Mouse (Mus musculus): ENCODE data around the gene Adtrp. TPM values are rescaled to one million over a fixed set of nuclear protein-coding genes. Genes with fewer than 3 reads are reported as not detected.

Adtrp gene
- polyA plus RNA-seq, 1 experiment from 2014 or later, result 0.68 TPM

DNA sequence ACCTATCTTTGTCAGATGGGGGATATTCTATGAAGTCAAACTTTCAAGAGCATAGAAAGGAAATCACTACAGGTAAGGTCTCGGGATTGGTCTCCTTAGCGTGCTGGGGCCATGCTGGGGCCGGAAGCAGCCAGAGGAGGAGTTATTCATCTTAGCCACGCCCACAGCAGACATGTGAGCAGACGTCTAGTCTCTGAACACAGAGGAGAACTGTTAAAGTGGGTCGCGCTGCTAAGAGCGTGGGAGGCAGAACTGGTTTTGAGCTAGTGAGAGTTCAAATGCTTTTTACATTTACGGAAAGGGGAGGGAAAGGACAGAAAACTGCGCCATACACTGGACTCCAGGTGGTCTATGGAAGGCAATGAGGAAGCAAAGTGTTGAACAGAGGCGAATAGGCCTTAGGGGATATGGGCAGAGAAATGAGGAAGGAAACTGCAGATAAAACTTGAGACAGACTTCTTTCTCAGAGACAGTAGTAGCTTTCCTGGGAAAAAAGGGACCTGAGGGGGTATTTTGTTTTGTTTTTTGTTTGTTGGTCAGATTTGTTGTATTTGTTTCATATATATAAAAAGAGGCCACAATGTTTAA is 22.0 kb downstream of the Adtrp start:
- Histone ChIP-seq H3K9ac (no peak overlapping the region), H3K27ac (no peak overlapping the region), H3K36me3 (no peaks in the 10 kb centered on the region), H3K4me2 (replicated peaks) (no peak overlapping the region), H3K9me3 (no peaks in the 10 kb centered on the region), H3K27me3 (no peaks in the 10 kb centered on the region), H3K4me1 (no peaks in the 10 kb centered on the region), H3K4me3 (no peak overlapping the region)
- ATAC-seq (ENCODE audit: insufficient number of reproducible peaks, insufficient read depth, low FRiP score, low TSS enrichment), result no peak
- WGBS, result 69% methylated on average over 11 of the region's 11 CpGs

DNA sequence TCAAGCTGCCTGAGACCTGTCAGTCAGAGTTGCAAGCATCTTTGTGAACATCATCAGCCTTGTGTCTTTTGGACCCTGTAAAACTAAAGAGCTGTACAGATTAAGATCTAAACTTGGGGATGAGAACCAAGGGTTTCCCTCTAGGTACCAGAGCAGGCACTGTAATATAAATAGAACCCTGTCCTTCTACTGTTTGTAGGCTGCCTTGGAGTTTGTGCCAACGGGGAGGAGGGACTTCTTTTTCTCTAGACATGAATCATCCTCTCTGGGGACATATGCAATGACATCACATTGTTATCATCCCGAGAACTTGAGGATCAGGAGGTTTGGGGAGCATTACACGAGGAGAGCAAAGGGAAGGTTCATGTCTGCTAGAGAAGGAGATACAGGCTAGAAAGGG is 24.4 kb downstream of the Adtrp start:
- no peak overlapping the region for H3K9ac ChIP-seq
- H3K27ac ChIP-seq, result no peak overlapping the region
- H3K9me3 ChIP-seq, result no peaks in the 10 kb centered on the region
- WGBS, result 71% methylated on average over 3 of the region's 3 CpGs
- no peak overlapping the region for H3K4me3 ChIP-seq
- H3K4me1 ChIP-seq, result no peaks in the 10 kb centered on the region
- ATAC-seq (ENCODE audit: insufficient number of reproducible peaks, insufficient read depth, low FRiP score, low TSS enrichment), result no peak
- no peaks in the 10 kb centered on the region for H3K36me3 ChIP-seq
- H3K4me2 ChIP-seq (replicated peaks), result no peak overlapping the region
- H3K27me3 ChIP-seq, result no peaks in the 10 kb centered on the region

DNA sequence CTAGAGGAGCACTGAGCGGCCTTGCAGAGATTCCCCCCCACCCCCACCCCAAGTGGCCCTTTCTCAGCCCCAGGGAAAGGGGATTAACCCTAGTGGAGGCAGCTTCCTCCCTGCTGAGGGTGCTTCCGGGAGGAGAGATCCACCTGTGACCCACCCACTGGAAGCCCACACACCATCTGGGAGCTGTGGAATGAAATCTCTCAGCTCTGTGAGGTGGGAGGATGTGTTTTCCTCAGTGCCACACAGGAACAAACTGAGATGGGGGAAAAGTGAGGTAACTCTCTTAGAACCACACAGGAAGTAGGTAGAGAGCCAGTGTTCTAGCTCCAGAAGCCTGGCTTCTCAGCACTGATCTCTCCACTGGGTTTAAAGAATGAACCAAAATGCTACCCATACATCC is 24.9 kb downstream of the Adtrp start:
- Histone ChIP-seq H3K9ac (no peak overlapping the region), H3K4me1 (no peaks in the 10 kb centered on the region), H3K27ac (no peak overlapping the region), H3K36me3 (no peaks in the 10 kb centered on the region), H3K4me2 (replicated peaks) (no peak overlapping the region), H3K9me3 (no peaks in the 10 kb centered on the region), H3K4me3 (no peak overlapping the region), H3K27me3 (no peaks in the 10 kb centered on the region)
- WGBS, result 32% methylated on average over 2 of the region's 2 CpGs
- ATAC-seq (ENCODE audit: insufficient number of reproducible peaks, insufficient read depth, low FRiP score, low TSS enrichment), result no peak

GRCm38 (mm10) chr13:41822091-41822490 is 25.4 kb downstream of the Adtrp start:
- WGBS, result 27% methylated on average over 5 of the region's 5 CpGs
- no peaks in the 10 kb centered on the region for H3K4me1 ChIP-seq
- no peaks in the 10 kb centered on the region for H3K9me3 ChIP-seq
- H3K27ac ChIP-seq, result no peak overlapping the region
- no peak overlapping the region for H3K9ac ChIP-seq
- H3K4me2 ChIP-seq (replicated peaks), result no peak overlapping the region
- no peaks in the 10 kb centered on the region for H3K36me3 ChIP-seq
- no peaks in the 10 kb centered on the region for H3K27me3 ChIP-seq
- H3K4me3 ChIP-seq, result no peak overlapping the region
- ATAC-seq (ENCODE audit: insufficient number of reproducible peaks, insufficient read depth, low FRiP score, low TSS enrichment), result no peak

GRCm38 (mm10) chr13:41820947-41821346 is 26.5 kb downstream of the Adtrp start:
- no peak for ATAC-seq (ENCODE audit: insufficient number of reproducible peaks, insufficient read depth, low FRiP score, low TSS enrichment)
- 89% methylated on average over 3 of the region's 3 CpGs for WGBS

DNA sequence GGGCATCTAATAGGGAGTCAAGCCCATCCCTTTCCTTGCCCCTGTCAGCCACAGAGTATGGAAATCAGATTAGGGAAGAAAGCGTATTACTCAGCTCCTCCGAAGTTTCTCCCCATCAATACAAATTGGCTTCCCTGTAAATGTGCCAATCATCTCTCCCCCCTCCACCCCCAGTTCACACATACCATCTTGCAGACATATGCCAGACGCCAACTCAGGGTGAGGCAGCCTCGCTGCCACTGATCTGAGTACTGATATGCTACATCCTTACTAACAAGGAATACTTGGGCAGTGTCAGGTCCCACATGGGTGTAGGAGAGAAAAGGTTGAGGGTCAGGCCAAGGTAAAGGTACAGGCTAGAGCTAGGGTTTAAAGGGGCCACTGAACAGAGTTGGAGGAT is 27.6 kb downstream of the Adtrp start:
- Histone ChIP-seq H3K4me2 (replicated peaks) (no peak overlapping the region), H3K27me3 (no peaks in the 10 kb centered on the region), H3K27ac (no peak overlapping the region), H3K9ac (no peak overlapping the region), H3K4me3 (no peak overlapping the region), H3K4me1 (no peaks in the 10 kb centered on the region), H3K36me3 (no peaks in the 10 kb centered on the region), H3K9me3 (no peaks in the 10 kb centered on the region)
- 83% methylated on average over 4 of the region's 4 CpGs for WGBS
- no peak for ATAC-seq (ENCODE audit: insufficient number of reproducible peaks, insufficient read depth, low FRiP score, low TSS enrichment)

More at GRCm38 (mm10) chr13:41820947-41821346, 26.5 kb downstream of the Adtrp start:
- Histone ChIP-seq H3K27ac (no peak overlapping the region), H3K4me1 (no peaks in the 10 kb centered on the region), H3K27me3 (no peaks in the 10 kb centered on the region), H3K9ac (no peak overlapping the region), H3K4me2 (replicated peaks) (no peak overlapping the region), H3K4me3 (no peak overlapping the region), H3K36me3 (no peaks in the 10 kb centered on the region), H3K9me3 (no peaks in the 10 kb centered on the region)

DNA sequence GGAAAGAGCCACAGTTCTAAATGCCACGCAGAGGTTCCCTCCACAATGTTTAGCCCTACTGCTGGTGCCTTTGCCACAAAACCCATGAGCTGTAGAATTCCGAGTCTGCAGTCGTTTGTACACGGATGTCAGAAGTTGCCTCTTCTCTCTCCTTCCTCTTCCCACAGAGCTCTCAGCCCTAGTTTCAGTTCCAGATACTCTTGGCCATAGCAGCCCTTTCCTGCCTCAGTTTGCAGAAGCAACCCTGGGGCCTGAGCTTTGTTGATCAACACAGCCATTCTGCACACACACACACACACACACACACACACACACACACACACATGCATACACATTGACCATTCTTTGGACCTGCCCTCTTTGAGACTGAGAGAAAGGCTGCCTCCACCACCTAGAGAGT is 28.0 kb downstream of the Adtrp start:
- no peaks in the 10 kb centered on the region for H3K9me3 ChIP-seq
- no peak overlapping the region for H3K9ac ChIP-seq
- no peaks in the 10 kb centered on the region for H3K27me3 ChIP-seq
- no peak overlapping the region for H3K4me3 ChIP-seq
- no peaks in the 10 kb centered on the region for H3K36me3 ChIP-seq
- no peak overlapping the region for H3K27ac ChIP-seq
- WGBS, result 89% methylated on average over 4 of the region's 4 CpGs
- no peaks in the 10 kb centered on the region for H3K4me1 ChIP-seq
- no peak overlapping the region for H3K4me2 ChIP-seq (replicated peaks)
- no peak for ATAC-seq (ENCODE audit: insufficient number of reproducible peaks, insufficient read depth, low FRiP score, low TSS enrichment)

DNA sequence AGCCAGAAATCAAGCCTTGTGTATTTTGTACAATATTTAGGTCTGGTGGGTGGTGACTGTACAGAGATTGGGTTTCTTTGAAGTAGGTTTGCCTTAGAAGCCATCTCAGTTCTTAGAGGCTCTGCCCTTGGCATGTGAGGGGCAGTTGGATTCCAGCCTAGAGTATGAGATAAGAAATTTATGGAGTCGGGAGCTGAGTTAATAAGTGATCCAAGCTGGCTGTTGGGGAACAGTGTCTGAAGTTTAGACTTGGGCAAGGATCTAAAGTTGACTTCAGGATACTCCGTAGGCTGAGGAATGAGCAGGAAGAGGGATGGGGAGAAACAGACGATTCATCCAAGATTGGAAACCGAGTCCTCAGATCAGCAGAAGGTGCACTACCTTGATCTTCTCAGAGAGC is 29.9 kb downstream of the Adtrp start:
- no peaks in the 10 kb centered on the region for H3K9me3 ChIP-seq
- no peak for ATAC-seq (ENCODE audit: insufficient number of reproducible peaks, insufficient read depth, low FRiP score, low TSS enrichment)
- WGBS, result 84% methylated on average over 4 of the region's 4 CpGs
- H3K4me3 ChIP-seq, result no peak overlapping the region
- H3K9ac ChIP-seq, result no peak overlapping the region
- no peak overlapping the region for H3K27ac ChIP-seq
- no peaks in the 10 kb centered on the region for H3K4me1 ChIP-seq
- H3K27me3 ChIP-seq, result no peaks in the 10 kb centered on the region
- H3K36me3 ChIP-seq, result no peaks in the 10 kb centered on the region
- no peak overlapping the region for H3K4me2 ChIP-seq (replicated peaks)

- Histone ChIP-seq H3K27ac (no peak overlapping the region), H3K36me3 (no peaks in the 10 kb centered on the region), H3K4me2 (replicated peaks) (no peak overlapping the region), H3K4me3 (no peak overlapping the region), H3K4me1 (no peaks in the 10 kb centered on the region), H3K9ac (no peak overlapping the region), H3K27me3 (no peaks in the 10 kb centered on the region), H3K9me3 (no peaks in the 10 kb centered on the region)
- no peak for ATAC-seq (ENCODE audit: insufficient number of reproducible peaks, insufficient read depth, low FRiP score, low TSS enrichment)
- WGBS, result 89% methylated on average over 4 of the region's 4 CpGs
Observed at GRCm38 (mm10) chr13:41816643-41817042, 30.8 kb downstream of the Adtrp start.

DNA sequence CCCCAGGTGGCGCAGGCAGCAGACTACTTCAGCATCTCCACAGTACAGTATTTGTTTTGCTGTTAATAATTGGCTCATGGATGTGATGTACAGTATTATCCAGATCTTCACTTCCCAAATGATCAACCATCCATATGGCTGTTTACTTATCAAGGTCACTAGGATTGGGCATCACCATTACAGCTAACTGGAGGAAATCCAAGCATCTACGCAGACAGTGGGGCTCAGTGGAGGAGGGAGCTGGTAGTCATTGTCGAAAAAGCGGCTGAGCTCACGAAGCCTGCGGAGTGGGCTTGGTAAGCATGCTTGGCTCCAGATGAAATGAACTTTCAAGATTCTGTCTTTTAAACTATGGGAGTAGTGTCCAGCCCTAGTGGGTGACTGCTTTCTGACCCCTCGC is 36.7 kb downstream of the Adtrp start:
- WGBS, result 88% methylated on average over 7 of the region's 7 CpGs
- Histone ChIP-seq H3K4me1 (no peaks in the 10 kb centered on the region), H3K4me3 (no peak overlapping the region), H3K4me2 (replicated peaks) (no peak overlapping the region), H3K9ac (no peak overlapping the region), H3K36me3 (no peaks in the 10 kb centered on the region), H3K27ac (no peak overlapping the region), H3K27me3 (no peaks in the 10 kb centered on the region), H3K9me3 (no peaks in the 10 kb centered on the region)
- no peak for ATAC-seq (ENCODE audit: insufficient number of reproducible peaks, insufficient read depth, low FRiP score, low TSS enrichment)

DNA sequence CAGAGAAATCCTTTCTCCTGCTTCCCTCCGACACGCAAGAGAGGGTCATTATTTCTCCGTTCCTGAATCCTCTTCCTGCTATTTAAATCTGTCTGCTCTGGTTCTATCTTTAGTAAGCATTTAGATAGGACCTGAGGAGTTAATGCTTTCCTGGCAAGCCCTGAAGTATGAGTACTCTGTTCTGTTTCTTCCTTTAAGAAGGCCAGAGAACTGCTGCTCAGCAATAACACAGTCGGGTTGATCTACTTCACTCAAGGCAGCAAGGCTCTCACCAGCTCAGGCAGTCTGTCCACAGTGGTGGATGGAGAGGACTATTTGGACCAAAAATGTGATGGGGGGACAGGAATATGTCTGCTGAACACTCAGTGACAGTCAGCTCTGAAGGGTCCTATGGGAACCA is 39.7 kb downstream of the Adtrp start:
- ATAC-seq (ENCODE audit: insufficient number of reproducible peaks, insufficient read depth, low FRiP score, low TSS enrichment), result no peak
- Histone ChIP-seq H3K9ac (no peak overlapping the region), H3K4me1 (no peaks in the 10 kb centered on the region), H3K9me3 (no peaks in the 10 kb centered on the region), H3K4me3 (no peak overlapping the region), H3K4me2 (replicated peaks) (no peak overlapping the region), H3K36me3 (no peaks in the 10 kb centered on the region), H3K27ac (no peak overlapping the region), H3K27me3 (no peaks in the 10 kb centered on the region)
- 61% methylated on average over 4 of the region's 4 CpGs for WGBS

GRCm38 (mm10) chr13:41807300-41807699 is 40.2 kb downstream of the Adtrp start:
- H3K27ac ChIP-seq, result no peak overlapping the region
- no peak overlapping the region for H3K4me2 ChIP-seq (replicated peaks)
- no peaks in the 10 kb centered on the region for H3K36me3 ChIP-seq
- WGBS, result 60% methylated on average over 4 of the region's 4 CpGs
- no peak for ATAC-seq (ENCODE audit: insufficient number of reproducible peaks, insufficient read depth, low FRiP score, low TSS enrichment)
- H3K27me3 ChIP-seq, result no peaks in the 10 kb centered on the region
- no peaks in the 10 kb centered on the region for H3K4me1 ChIP-seq
- no peak overlapping the region for H3K9ac ChIP-seq
- no peaks in the 10 kb centered on the region for H3K9me3 ChIP-seq
- no peak overlapping the region for H3K4me3 ChIP-seq

All from embryonic facial prominence, embryonic 12.5 days (tissue).